In genomic region chr17:26276711-26277110, GRCm38 (mm10) we compare ENCODE assay signal across 9 mouse cellular contexts. TPM values are rescaled to one million over a fixed set of nuclear protein-coding genes. Genes with fewer than 3 reads are reported as not detected.
DNase-seq lines count a peak whose midpoint lies in the region; ATAC-seq and TF ChIP-seq lines count a peak whose summit lies in the region.
"Had no signal": no experiment of that assay in that cellular context is flagged by ENCODE, and none has a peak within 500 bp of the region (broad histone marks: within the 10 kb centered on the region; RNA-seq: fewer than 3 reads in every experiment).

No protein-coding gene starts in this region.

- WGBS in kidney, embryonic 16.5 days: 95% methylated on average over 4 of the region's 4 CpGs

- in situ Hi-C loops in CH12.LX (cut with MboI; ENCODE audit: low pct_ligation_motif_present, low pct_unique_long_range_greater_than_20kb, low sequenced_read_pairs): loop anchor here (25.0 kb wide), 1 partner anchor 361 kb away; no protein-coding TSS in a partner anchor

- peak; percentile 53 to 62 for TF ChIP-seq CTCF in CH12.LX (conservative IDR thresholded peaks at IDR 0.05 in 1 of 2, IDR thresholded peaks at IDR 0.05 in 1 of 2; ENCODE audit: low read depth in 2 of 2, low read length in 2 of 2)

- no peak for TF ChIP-seq EP300 in CH12.LX (IDR thresholded peaks at IDR 0.05; ENCODE audit: low read length)

- peaks cover 2% of the 10 kb centered on the region for H3K79me2 ChIP-seq in CH12.LX (replicated peaks; ENCODE audit: control insufficient read depth, extremely low read depth, insufficient read depth, poor library complexity, severe bottlenecking)

- peaks cover 68% of the 10 kb centered on the region for H3K36me3 ChIP-seq in kidney, embryonic 16.5 days (ENCODE audit: insufficient read depth, low read length)
- H3K36me3 ChIP-seq in CH12.LX (replicated peaks in 1 of 2; ENCODE audit: control insufficient read depth in 1 of 2, insufficient read depth in 1 of 2, low read length in 1 of 2): peaks cover 48 to 80% of the 10 kb centered on the region in 2 experiments

- no peak overlapping the region for H3K4me3 ChIP-seq in kidney, embryonic 16.5 days (ENCODE audit: low read length)
- H3K4me3 ChIP-seq in CH12.LX (replicated peaks in 1 of 3; ENCODE audit: low read depth in 2 of 3, low read length in 2 of 3, poor library complexity in 1 of 3): no peak overlapping the region
- H3K4me3 ChIP-seq: lung, embryonic 15.5 days had no signal

- intact Hi-C loops in heart, postnatal 14 days (cut with DNase I): loop anchor here (1.0 kb wide), 1 partner anchor 176 kb away; no protein-coding TSS in a partner anchor

- TF ChIP-seq POLR2A in CH12.LX (IDR thresholded peaks at IDR 0.05; ENCODE audit: low read depth, low read length): no peak

- DNase-seq in adrenal gland, postnatal 10 days: peak; percentile 38
- DNase-seq in adrenal gland, adult 8-10 months: no peak
- peak; percentile 19 for DNase-seq in kidney, adult 11 months
- peak; percentile 47 for DNase-seq in CH12.LX (ENCODE audit: extremely low read depth)
- DNase-seq in heart, postnatal 14 days: peak; percentile 25 to 55
- peak; percentile 70 for DNase-seq in naive thymus-derived CD4-positive, alpha-beta T cell, adult 2 months (ENCODE audit: low read depth)

- H3K27ac ChIP-seq in kidney, embryonic 16.5 days (ENCODE audit: low read length): no peak overlapping the region
- no peak overlapping the region for H3K27ac ChIP-seq in CH12.LX (ENCODE audit: insufficient read depth, low read depth)
- H3K27ac ChIP-seq: lung, embryonic 15.5 days had no signal

- peak; percentile 38 for TF ChIP-seq RAD21 in CH12.LX (IDR thresholded peaks at IDR 0.05; ENCODE audit: low read depth, low read length)

- no peak for ATAC-seq in kidney, embryonic 16.5 days (ENCODE audit: low FRiP score, low TSS enrichment)
- no peak for ATAC-seq in megakaryocyte, adult 5-6 weeks (ENCODE audit: poor library complexity, severe bottlenecking)

- no peaks in the 10 kb centered on the region for H3K9me3 ChIP-seq in kidney, embryonic 16.5 days (ENCODE audit: low read length)
- H3K9me3 ChIP-seq in CH12.LX (replicated peaks; ENCODE audit: low read length): no peaks in the 10 kb centered on the region
- H3K9me3 ChIP-seq: lung, embryonic 15.5 days had no signal

- H3K4me2 ChIP-seq in kidney, embryonic 16.5 days (replicated peaks; ENCODE audit: low read depth, low read length): no peak overlapping the region
- H3K4me2 ChIP-seq in CH12.LX (ENCODE audit: insufficient read depth, low read depth, poor library complexity, severe bottlenecking): no peak overlapping the region
- H3K4me2 ChIP-seq: lung, embryonic 15.5 days had no signal

- H3K4me1 ChIP-seq in kidney, embryonic 16.5 days (ENCODE audit: insufficient read depth, low read length): no peaks in the 10 kb centered on the region
- H3K4me1 ChIP-seq in CH12.LX (ENCODE audit: control insufficient read depth in 1 of 2, insufficient read depth in 2 of 2): peaks cover 0 to 17% of the 10 kb centered on the region in 2 experiments; a peak in 2 of 4 replicates
- H3K4me1 ChIP-seq: lung, embryonic 15.5 days had no signal

- no peaks in the 10 kb centered on the region for H3K27me3 ChIP-seq in kidney, embryonic 16.5 days (ENCODE audit: insufficient read depth, low read length)
- no peaks in the 10 kb centered on the region for H3K27me3 ChIP-seq in CH12.LX (replicated peaks)
- H3K27me3 ChIP-seq: lung, embryonic 15.5 days had no signal

- H3K9ac ChIP-seq in kidney, embryonic 16.5 days (replicated peaks; ENCODE audit: low read length): no peak overlapping the region
- no peak overlapping the region for H3K9ac ChIP-seq in CH12.LX (ENCODE audit: insufficient read depth, low read depth)
- H3K9ac ChIP-seq: lung, embryonic 15.5 days had no signal

- dilution Hi-C loops in CH12.LX (cut with MboI; ENCODE audit: extremely low pct_ligation_motif_present, extremely low pct_unique_long_range_greater_than_20kb, low sequenced_read_pairs): no loop called here

TF ChIP-seq in CH12.LX, 34 proteins besides CTCF, POLR2A, EP300 and RAD21:
- TF ChIP-seq USF1 (IDR thresholded peaks at IDR 0.05; ENCODE audit: low read depth, low read length) (no peak), MXI1 (IDR thresholded peaks at IDR 0.05; ENCODE audit: low read depth, low read length) (no peak), SMC3 (IDR thresholded peaks at IDR 0.05; ENCODE audit: low read depth, low read length) (0 out of 2 replicates have a peak, but pooled peaks have one; percentile 8)

RNA-seq across cellular contexts. Expression of gene Luc7l, which starts 24.0 kb away (rescaled TPM):
- 10 to 100 TPM; 44.7 to 62.8 TPM for total RNA-seq in adrenal gland, postnatal 10 days (2021)
- total RNA-seq in adrenal gland, adult 8-10 months (2022): 10 to 100 TPM; 52.9 to 90.2 (median 70.1) TPM
- 97.7 and 108 TPM in 2 replicates for polyA plus RNA-seq in kidney, embryonic 16.5 days (2015; fragmentation: Nextera tagmentation; extraction: Ambion mirVana)
- total RNA-seq in CH12.LX (2012; rRNA removed): 46.1 and 63.0 TPM in 2 replicates
- 70.2 and 75.9 TPM in 2 replicates for total RNA-seq in CH12.LX (2014; rRNA removed)
- 68.6 and 76.0 TPM in 2 replicates for polyA plus RNA-seq in CH12.LX (2012; ENCODE audit: insufficient read length, low read depth)
- 10 to 100 TPM; 24.9 to 26.3 TPM for total RNA-seq in heart, postnatal 14 days (2021)
- 29.9 and 36.5 TPM in 2 replicates for total RNA-seq in megakaryocyte, adult 5-6 weeks (2015)
- 50.6 and 52.7 TPM in 2 replicates for total RNA-seq in megakaryocyte, adult 5-6 weeks (2017)

RNA-seq across cellular contexts. Expression of gene Fam234a, which starts 32.7 kb away (rescaled TPM):
- 100 to 1,000 TPM in 1 of 2 experiments, 10 to 100 TPM in 1; 91.9 to 103 TPM for total RNA-seq in adrenal gland, postnatal 10 days (2021)
- 100 to 1,000 TPM; 108 to 126 (median 119) TPM for total RNA-seq in adrenal gland, adult 8-10 months (2022)
- polyA plus RNA-seq in kidney, embryonic 16.5 days (2015; fragmentation: Nextera tagmentation; extraction: Ambion mirVana): 73.6 and 74.3 TPM in 2 replicates
- total RNA-seq in CH12.LX (2012; rRNA removed): 4.9 and 8.3 TPM in 2 replicates
- total RNA-seq in CH12.LX (2014; rRNA removed): 3.6 and 4.1 TPM in 2 replicates
- polyA plus RNA-seq in CH12.LX (2012; ENCODE audit: insufficient read length, low read depth): 9.0 and 13.3 TPM in 2 replicates
- total RNA-seq in heart, postnatal 14 days (2021): 10 to 100 TPM; 92.5 to 95.8 TPM
- 24.5 and 28.1 TPM in 2 replicates for total RNA-seq in megakaryocyte, adult 5-6 weeks (2015)
- 27.7 and 28.6 TPM in 2 replicates for total RNA-seq in megakaryocyte, adult 5-6 weeks (2017)
